Mouse (Mus musculus): Measurements from ENCODE around the gene Cox8b.

- TF ChIP-seq ZNF384 (IDR thresholded peaks at IDR 0.05; ENCODE audit: low read depth, low read length) (no peak), MAFK (IDR thresholded peaks at IDR 0.05; ENCODE audit: insufficient read depth, low read depth, low read length) (no peak), ZC3H11A (IDR thresholded peaks at IDR 0.05; ENCODE audit: borderline replicate concordance, low read depth, low read length) (no peak), CHD2 (IDR thresholded peaks at IDR 0.05; ENCODE audit: low read depth, low read length) (no peak)
These were observed 19.8 kb downstream of the Cox8b start for GRCm38 (mm10) chr7:140880419-140880818.

Measured in ES-E14 (cell line).